Mouse (Mus musculus) embryonic facial prominence, embryonic 14.5 days (tissue): Measurements from ENCODE around the gene Commd4. TPM values are rescaled to one million over a fixed set of nuclear protein-coding genes. Genes with fewer than 3 reads are reported as not detected.

Source experiments
- polyA plus RNA-seq: library from polyadenylated mRNA; unstranded; fragments of >200 nt; fragmentation: Nextera tagmentation; extraction: Ambion mirVana; gene quantifications from 2 replicates; pipeline ENCODE4 v1.2.1, GENCODE M21; 2014

The Commd4 gene
- polyA plus RNA-seq, 1 experiment from 2014 or later = 83.0 TPM

Other genes with a start within 250 kb of the Commd4 start
- gene Snx33, start 230.0 kb downstream of the Commd4 start, polyA plus RNA-seq = 7.8 and 8.2 TPM in 2 replicates
- gene Imp3, start 220.9 kb downstream of the Commd4 start, polyA plus RNA-seq = 78.0 and 81.0 TPM in 2 replicates
- 22.2 and 23.6 TPM in 2 replicates for gene Snupn, start 207.5 kb downstream of the Commd4 start, polyA plus RNA-seq
- 32.9 and 33.7 TPM in 2 replicates for gene Ptpn9, start 163.4 kb downstream of the Commd4 start, polyA plus RNA-seq
- 32.4 and 38.6 TPM in 2 replicates for gene Sin3a, start 86.3 kb downstream of the Commd4 start, polyA plus RNA-seq
- gene Man2c1, start 27.6 kb downstream of the Commd4 start, polyA plus RNA-seq = 38.2 and 42.4 TPM in 2 replicates
- gene Neil1, start 10.0 kb downstream of the Commd4 start, polyA plus RNA-seq = 6.5 and 7.7 TPM in 2 replicates
- not detected in 2 replicates for gene Trcg1, start 78.2 kb upstream of the Commd4 start, polyA plus RNA-seq
- gene 1700017B05Rik, start 104.3 kb upstream of the Commd4 start, polyA plus RNA-seq = 19.5 and 19.6 TPM in 2 replicates